Mouse (Mus musculus): ENCODE measurements around the gene Mapk10. TPM values are rescaled to one million over a fixed set of nuclear protein-coding genes. Genes with fewer than 3 reads are reported as not detected.

Gene Mapk10
- polyA plus RNA-seq, 1 experiment, result 0.58 TPM

DNA sequence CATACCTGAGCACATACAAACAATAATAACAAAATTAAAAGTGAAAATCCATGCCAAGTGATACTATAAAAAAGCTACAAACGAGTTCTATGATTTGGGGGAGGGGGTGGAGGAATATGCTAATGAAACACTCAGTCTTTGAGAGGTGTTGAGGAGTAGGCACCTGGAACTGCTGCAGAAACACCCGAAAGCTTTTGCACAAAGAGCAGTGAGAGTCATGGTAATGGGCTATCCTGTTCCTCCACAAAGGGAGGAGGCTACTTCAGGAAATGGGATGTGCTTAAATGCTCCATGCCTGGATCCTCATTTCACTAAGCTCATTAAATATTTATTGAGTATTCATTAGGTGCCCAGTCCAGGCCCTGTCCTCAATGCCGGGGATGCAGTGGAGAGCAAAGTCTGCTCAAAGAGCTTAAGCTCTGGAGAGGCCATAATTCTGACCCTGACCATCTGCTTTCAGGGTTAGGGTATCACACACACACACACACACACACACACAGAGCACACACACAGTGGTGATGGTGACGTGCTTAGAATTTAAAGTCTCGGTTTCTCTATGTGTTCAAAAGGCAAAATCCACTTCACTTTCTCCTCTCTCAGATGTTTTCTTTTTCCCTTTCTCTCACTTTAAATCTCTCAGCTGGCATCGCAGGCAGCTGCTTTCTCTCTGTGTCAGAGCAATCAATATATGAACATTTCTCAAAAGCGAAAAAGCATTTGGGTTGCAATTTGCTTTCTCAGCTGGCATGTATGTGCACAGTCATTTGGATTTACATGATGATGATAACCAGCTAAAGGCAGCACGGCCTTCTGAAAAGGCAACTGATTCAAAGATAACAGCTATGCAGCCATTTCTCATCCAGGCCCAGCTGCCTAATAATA lies 50.6 kb downstream of the Mapk10 start:
- Histone ChIP-seq H3K4me3 (ENCODE audit: control insufficient read depth, insufficient read depth, low read length) (no peak overlapping the region), H3K27me3 (ENCODE audit: control insufficient read depth, insufficient read depth, low read length) (no peaks in the 10 kb centered on the region), H3K27ac (ENCODE audit: control insufficient read depth, insufficient read depth, low read length) (no peak overlapping the region), H3K4me1 (replicated peaks; ENCODE audit: control insufficient read depth, insufficient read depth, low read length) (no peaks in the 10 kb centered on the region), H3K36me3 (ENCODE audit: control insufficient read depth, insufficient read depth, low read length) (no peaks in the 10 kb centered on the region)
- TF ChIP-seq CTCF (IDR thresholded peaks at IDR 0.05; ENCODE audit: borderline replicate concordance, control insufficient read depth, extremely low read depth, insufficient read depth, low read length, poor library complexity) (no peak), POLR2A (IDR thresholded peaks at IDR 0.05; ENCODE audit: control insufficient read depth, extremely low read depth, insufficient read depth, low read length, poor library complexity) (no peak)
- 81% methylated on average over 8 of the region's 8 CpGs for WGBS
- no peak for DNase-seq

DNA sequence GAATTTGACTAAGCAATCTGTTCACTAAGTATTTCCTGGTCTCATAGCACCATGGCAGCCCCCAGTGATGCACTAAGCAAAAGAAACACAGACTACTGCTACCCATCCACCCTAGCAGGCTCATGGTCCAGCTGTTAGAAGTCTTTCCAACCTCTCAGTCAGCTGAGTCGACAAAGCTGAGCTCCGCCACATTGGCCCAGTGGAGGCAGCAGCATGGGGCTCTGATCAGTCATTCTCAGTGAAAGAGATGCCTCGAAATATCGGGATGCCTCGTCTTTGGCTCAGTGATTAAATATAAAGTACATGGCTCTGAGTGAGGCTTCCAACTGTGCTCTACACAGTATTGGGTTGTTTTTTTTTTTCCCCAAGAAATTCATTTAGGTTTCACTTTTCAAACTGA lies 70.2 kb downstream of the Mapk10 start:
- DNase-seq, result no peak
- Histone ChIP-seq H3K27ac (ENCODE audit: control insufficient read depth, insufficient read depth, low read length) (no peak overlapping the region), H3K4me3 (ENCODE audit: control insufficient read depth, insufficient read depth, low read length) (no peak overlapping the region), H3K27me3 (ENCODE audit: control insufficient read depth, insufficient read depth, low read length) (no peaks in the 10 kb centered on the region), H3K4me1 (replicated peaks; ENCODE audit: control insufficient read depth, insufficient read depth, low read length) (no peaks in the 10 kb centered on the region), H3K36me3 (ENCODE audit: control insufficient read depth, insufficient read depth, low read length) (no peaks in the 10 kb centered on the region)
- no peak for TF ChIP-seq CTCF (IDR thresholded peaks at IDR 0.05; ENCODE audit: borderline replicate concordance, control insufficient read depth, extremely low read depth, insufficient read depth, low read length, poor library complexity)
- TF ChIP-seq POLR2A (IDR thresholded peaks at IDR 0.05; ENCODE audit: control insufficient read depth, extremely low read depth, insufficient read depth, low read length, poor library complexity), result no peak
- 88% methylated on average over 5 of the region's 5 CpGs for WGBS

DNA sequence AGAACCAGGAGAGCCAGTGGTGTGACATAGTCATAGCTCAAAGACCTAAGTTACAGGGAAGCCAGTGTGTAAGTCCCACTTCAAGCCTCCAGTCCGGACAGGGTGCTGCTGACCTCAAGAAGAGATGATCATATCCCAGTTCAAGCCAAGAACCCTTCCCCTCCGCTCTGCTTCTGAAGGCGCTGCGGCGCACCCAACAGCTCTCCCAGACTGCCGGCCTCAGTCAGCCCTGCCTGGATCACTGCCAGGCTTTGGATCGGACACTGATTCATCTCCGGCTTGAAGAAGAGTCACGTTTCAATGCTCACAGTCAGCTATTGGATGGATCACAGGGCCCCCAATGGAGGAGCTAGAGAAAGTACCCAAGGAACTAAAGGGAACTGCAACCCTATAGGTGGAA lies 76.3 kb downstream of the Mapk10 start:
- no peak overlapping the region for H3K27ac ChIP-seq (ENCODE audit: control insufficient read depth, insufficient read depth, low read length)
- no peaks in the 10 kb centered on the region for H3K4me1 ChIP-seq (replicated peaks; ENCODE audit: control insufficient read depth, insufficient read depth, low read length)
- H3K4me3 ChIP-seq (ENCODE audit: control insufficient read depth, insufficient read depth, low read length), result no peak overlapping the region
- no peak for TF ChIP-seq POLR2A (IDR thresholded peaks at IDR 0.05; ENCODE audit: control insufficient read depth, extremely low read depth, insufficient read depth, low read length, poor library complexity)
- no peak for TF ChIP-seq CTCF (IDR thresholded peaks at IDR 0.05; ENCODE audit: borderline replicate concordance, control insufficient read depth, extremely low read depth, insufficient read depth, low read length, poor library complexity)
- 90% methylated on average over 9 of the region's 9 CpGs for WGBS
- no peak for DNase-seq
- H3K36me3 ChIP-seq (ENCODE audit: control insufficient read depth, insufficient read depth, low read length), result no peaks in the 10 kb centered on the region
- H3K27me3 ChIP-seq (ENCODE audit: control insufficient read depth, insufficient read depth, low read length), result no peaks in the 10 kb centered on the region

DNA sequence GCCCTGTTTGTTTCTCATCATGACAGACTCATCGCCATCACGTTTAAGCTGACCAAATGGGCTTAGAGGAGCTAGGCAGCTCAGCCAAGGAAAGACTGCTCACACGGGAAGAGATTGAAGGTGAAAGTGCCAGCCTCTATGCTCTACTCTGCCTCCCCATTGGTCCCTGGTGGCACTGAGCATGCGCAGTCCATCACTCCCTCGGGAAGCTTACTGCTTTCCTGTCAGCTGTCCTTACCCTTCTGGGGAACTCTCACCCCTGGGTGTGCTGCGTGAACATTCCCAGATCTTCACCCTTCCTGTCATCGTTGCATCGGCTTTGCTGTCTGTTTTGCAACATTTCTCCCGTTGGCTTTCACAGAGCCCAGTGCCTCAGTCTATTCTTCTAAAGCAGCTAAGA lies 77.5 kb downstream of the Mapk10 start:
- WGBS, result 77% methylated on average over 9 of the region's 9 CpGs
- Histone ChIP-seq H3K4me1 (replicated peaks; ENCODE audit: control insufficient read depth, insufficient read depth, low read length) (no peaks in the 10 kb centered on the region), H3K27ac (ENCODE audit: control insufficient read depth, insufficient read depth, low read length) (no peak overlapping the region), H3K4me3 (ENCODE audit: control insufficient read depth, insufficient read depth, low read length) (no peak overlapping the region), H3K36me3 (ENCODE audit: control insufficient read depth, insufficient read depth, low read length) (no peaks in the 10 kb centered on the region), H3K27me3 (ENCODE audit: control insufficient read depth, insufficient read depth, low read length) (no peaks in the 10 kb centered on the region)
- TF ChIP-seq CTCF (IDR thresholded peaks at IDR 0.05; ENCODE audit: borderline replicate concordance, control insufficient read depth, extremely low read depth, insufficient read depth, low read length, poor library complexity) (no peak), POLR2A (IDR thresholded peaks at IDR 0.05; ENCODE audit: control insufficient read depth, extremely low read depth, insufficient read depth, low read length, poor library complexity) (no peak)
- DNase-seq, result no peak

DNA sequence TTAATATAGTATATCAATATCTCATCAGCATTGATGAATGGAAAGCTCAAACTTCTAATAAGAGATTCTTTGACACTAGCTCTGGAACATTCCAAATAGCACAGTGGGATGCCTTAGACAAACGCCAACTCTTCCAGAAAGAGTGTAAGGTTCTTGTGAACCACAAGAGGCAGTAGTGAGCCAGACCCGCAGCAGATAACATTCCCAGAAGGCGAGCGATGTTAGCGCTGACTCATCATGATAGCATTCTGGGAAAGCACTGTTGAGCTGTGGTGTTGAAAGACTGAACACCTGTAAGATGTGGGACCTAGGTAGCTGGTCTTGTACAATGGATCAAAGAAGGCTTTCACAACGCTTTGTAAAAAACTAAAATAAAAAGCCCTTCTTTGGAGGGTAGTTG lies 78.3 kb downstream of the Mapk10 start:
- H3K36me3 ChIP-seq (ENCODE audit: control insufficient read depth, insufficient read depth, low read length), result no peaks in the 10 kb centered on the region
- WGBS, result 73% methylated on average over 6 of the region's 6 CpGs
- no peak for DNase-seq
- no peak overlapping the region for H3K27ac ChIP-seq (ENCODE audit: control insufficient read depth, insufficient read depth, low read length)
- no peak overlapping the region for H3K4me3 ChIP-seq (ENCODE audit: control insufficient read depth, insufficient read depth, low read length)
- TF ChIP-seq CTCF (IDR thresholded peaks at IDR 0.05; ENCODE audit: borderline replicate concordance, control insufficient read depth, extremely low read depth, insufficient read depth, low read length, poor library complexity) (no peak), POLR2A (IDR thresholded peaks at IDR 0.05; ENCODE audit: control insufficient read depth, extremely low read depth, insufficient read depth, low read length, poor library complexity) (no peak)
- H3K27me3 ChIP-seq (ENCODE audit: control insufficient read depth, insufficient read depth, low read length), result no peaks in the 10 kb centered on the region
- no peaks in the 10 kb centered on the region for H3K4me1 ChIP-seq (replicated peaks; ENCODE audit: control insufficient read depth, insufficient read depth, low read length)

DNA sequence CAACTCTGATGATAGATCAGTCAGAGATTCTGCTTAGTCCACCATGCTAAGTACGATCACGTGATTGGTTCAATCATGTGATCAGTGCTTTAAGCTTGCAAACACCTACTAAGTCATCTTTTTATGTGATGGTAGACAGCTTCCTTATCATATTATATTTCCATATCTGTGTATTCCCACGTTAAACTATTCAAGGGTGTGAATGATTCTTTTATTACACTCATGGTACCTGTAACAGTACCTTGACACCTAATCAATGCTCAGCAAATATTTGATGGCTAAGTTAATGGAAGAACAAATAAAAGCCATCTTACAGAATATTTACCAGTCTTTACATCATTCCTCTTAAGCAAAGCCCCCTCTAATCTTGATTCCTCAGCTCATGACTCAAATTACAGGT lies 91.5 kb downstream of the Mapk10 start:
- no peak overlapping the region for H3K4me3 ChIP-seq (ENCODE audit: control insufficient read depth, insufficient read depth, low read length)
- no peak for DNase-seq
- H3K27me3 ChIP-seq (ENCODE audit: control insufficient read depth, insufficient read depth, low read length), result no peaks in the 10 kb centered on the region
- TF ChIP-seq CTCF (IDR thresholded peaks at IDR 0.05; ENCODE audit: borderline replicate concordance, control insufficient read depth, extremely low read depth, insufficient read depth, low read length, poor library complexity) (no peak), POLR2A (IDR thresholded peaks at IDR 0.05; ENCODE audit: control insufficient read depth, extremely low read depth, insufficient read depth, low read length, poor library complexity) (no peak)
- H3K36me3 ChIP-seq (ENCODE audit: control insufficient read depth, insufficient read depth, low read length), result no peaks in the 10 kb centered on the region
- WGBS, result 86% methylated on average over 3 of the region's 3 CpGs
- H3K4me1 ChIP-seq (replicated peaks; ENCODE audit: control insufficient read depth, insufficient read depth, low read length), result no peaks in the 10 kb centered on the region
- H3K27ac ChIP-seq (ENCODE audit: control insufficient read depth, insufficient read depth, low read length), result no peak overlapping the region

Data from thymus, adult 2 months (tissue).